9 mouse cellular contexts compared by ENCODE assay signal in the genomic region with DNA sequence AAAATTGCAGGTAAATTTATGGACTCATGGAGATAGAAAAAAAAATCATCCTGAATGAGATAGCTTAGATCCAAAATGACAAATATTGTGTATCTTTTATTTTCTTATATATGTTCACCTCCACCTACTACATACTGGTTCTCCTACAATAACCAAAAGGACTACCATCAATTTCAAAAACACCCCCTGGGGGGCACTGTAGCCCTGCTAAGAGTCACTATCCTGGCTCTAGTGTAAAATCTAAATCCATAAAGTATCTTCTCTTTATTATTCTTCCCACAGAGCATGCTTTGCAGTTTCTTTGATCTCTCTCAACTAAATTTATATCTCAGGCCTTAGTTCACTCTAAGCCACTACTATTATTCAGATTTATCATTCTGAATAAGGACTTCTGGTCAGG.
DNase-seq lines count a peak whose midpoint lies in the region; ATAC-seq and TF ChIP-seq lines count a peak whose summit lies in the region.
"Had no signal": no experiment of that assay in that cellular context is flagged by ENCODE, and none has a peak within 500 bp of the region (broad histone marks: within the 10 kb centered on the region; RNA-seq: fewer than 3 reads in every experiment).

No protein-coding gene starts in this region.

- H3K79me2 ChIP-seq in heart, adult 2 months (replicated peaks; ENCODE audit: control insufficient read depth, insufficient read depth, low read length) = no peaks in the 10 kb centered on the region

- H3K27me3 ChIP-seq in heart, adult 2 months (ENCODE audit: control insufficient read depth, insufficient read depth, low read length) = no peaks in the 10 kb centered on the region
- no peaks in the 10 kb centered on the region for H3K27me3 ChIP-seq in heart, embryonic 12.5 days (replicated peaks)
- no peaks in the 10 kb centered on the region for H3K27me3 ChIP-seq in liver, postnatal 0 days (ENCODE audit: insufficient read depth, low read length)

- DNase-seq in heart, adult 2 months = peak in 1 of 2 experiments; percentile 22
- peak; percentile 5 for DNase-seq in NIH3T3 (ENCODE audit: low read depth)
- peak; percentile 40 for DNase-seq in embryo, embryonic 11 days
- DNase-seq in kidney, postnatal 14 days = peak; percentile 52
- peak; percentile 27 for DNase-seq in liver, postnatal 0 days
- DNase-seq in telencephalon, adult 2 months (ENCODE audit: low read depth, low spot score) = peak; percentile 38

- H3K9ac ChIP-seq in heart, adult 2 months (ENCODE audit: low read depth, low read length) = no peak overlapping the region
- no peak overlapping the region for H3K9ac ChIP-seq in heart, embryonic 12.5 days
- no peak overlapping the region for H3K9ac ChIP-seq in liver, postnatal 0 days (replicated peaks)

- H3K36me3 ChIP-seq in heart, adult 2 months (ENCODE audit: control insufficient read depth, insufficient read depth, low read length) = no peaks in the 10 kb centered on the region
- H3K36me3 ChIP-seq in heart, embryonic 12.5 days = no peaks in the 10 kb centered on the region
- no peaks in the 10 kb centered on the region for H3K36me3 ChIP-seq in liver, postnatal 0 days (replicated peaks; ENCODE audit: insufficient read depth, low read length)

- H3K9me3 ChIP-seq in heart, embryonic 12.5 days (replicated peaks) = no peaks in the 10 kb centered on the region
- H3K9me3 ChIP-seq in liver, postnatal 0 days (ENCODE audit: low read length) = no peaks in the 10 kb centered on the region

- no peaks in the 10 kb centered on the region for H3K4me1 ChIP-seq in heart, adult 2 months (ENCODE audit: control insufficient read depth, insufficient read depth, low read length)
- no peaks in the 10 kb centered on the region for H3K4me1 ChIP-seq in heart, embryonic 12.5 days (replicated peaks)
- H3K4me1 ChIP-seq in liver, postnatal 0 days (ENCODE audit: insufficient read depth) = no peaks in the 10 kb centered on the region

- TF ChIP-seq EP300 in heart, adult 2 months (IDR thresholded peaks at IDR 0.05; ENCODE audit: insufficient read depth, low read depth, low read length) = no peak
- TF ChIP-seq EP300 in liver, postnatal 0 days (IDR thresholded peaks at IDR 0.05; ENCODE audit: low read depth) = no peak

- ATAC-seq in heart, embryonic 12.5 days (ENCODE audit: insufficient number of reproducible peaks, low FRiP score) = no peak
- ATAC-seq in liver, postnatal 0 days = no peak
- no peak for ATAC-seq in granulocyte monocyte progenitor cell, adult 5-6 weeks (replicated peaks; ENCODE audit: poor library complexity, severe bottlenecking)

- intact Hi-C loops in heart, adult 2 months (cut with DNase I) = loop anchor here (5.0 kb wide), 1 partner anchor 241 kb away; no protein-coding TSS in a partner anchor

- no peak overlapping the region for H3K4me3 ChIP-seq in heart, adult 2 months
- H3K4me3 ChIP-seq in heart, embryonic 12.5 days = no peak overlapping the region
- no peak overlapping the region for H3K4me3 ChIP-seq in liver, postnatal 0 days (ENCODE audit: low read depth, low read length)

- no peak overlapping the region for H3K27ac ChIP-seq in heart, adult 2 months
- H3K27ac ChIP-seq in heart, embryonic 12.5 days (ENCODE audit: poor library complexity, severe bottlenecking) = no peak overlapping the region
- H3K27ac ChIP-seq in liver, postnatal 0 days (ENCODE audit: low read depth) = no peak overlapping the region
- H3K27ac ChIP-seq: macrophage had no signal

- no peak for TF ChIP-seq POLR2A in heart, adult 2 months (IDR thresholded peaks at IDR 0.05; ENCODE audit: insufficient read depth, low read depth, low read length)

- H3K4me2 ChIP-seq in heart, embryonic 12.5 days = no peak overlapping the region
- H3K4me2 ChIP-seq in liver, postnatal 0 days (ENCODE audit: low read depth, low read length) = no peak overlapping the region

- TF ChIP-seq CTCF in heart, adult 2 months (IDR thresholded peaks at IDR 0.05) = peak; percentile 76
- TF ChIP-seq CTCF in liver, postnatal 0 days (IDR thresholded peaks at IDR 0.05; ENCODE audit: low read depth) = peak; percentile 39
